Mouse (Mus musculus): ENCODE data around the gene Olfr612. TPM values are rescaled to one million over a fixed set of nuclear protein-coding genes. Genes with fewer than 3 reads are reported as not detected.

Gene Olfr612
- polyA plus RNA-seq (2017; shearing (Covaris generic)): not detected

DNA sequence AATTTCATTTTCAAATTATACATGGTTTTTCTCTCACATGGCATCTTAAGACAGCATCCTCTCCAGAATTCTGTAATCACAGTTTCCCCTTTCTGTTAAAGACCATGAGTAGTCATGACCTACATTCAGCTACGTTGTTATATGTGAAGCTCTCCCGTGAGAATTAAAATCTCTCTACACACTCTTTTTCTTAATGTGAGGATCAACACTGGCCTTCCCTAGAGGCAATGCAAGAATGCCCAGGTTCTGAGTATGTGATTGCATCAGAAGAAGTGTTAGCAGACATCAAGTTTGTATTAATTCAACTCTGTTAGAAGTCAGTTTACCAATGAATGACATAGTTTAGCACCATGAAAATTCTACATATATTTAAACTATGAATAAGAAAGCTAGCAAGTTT is at the start of gene Olfr612:
Gene Olfr612, minus strand, starts transcription at position 101 of the 400 bp plus-strand sequence.

DNA sequence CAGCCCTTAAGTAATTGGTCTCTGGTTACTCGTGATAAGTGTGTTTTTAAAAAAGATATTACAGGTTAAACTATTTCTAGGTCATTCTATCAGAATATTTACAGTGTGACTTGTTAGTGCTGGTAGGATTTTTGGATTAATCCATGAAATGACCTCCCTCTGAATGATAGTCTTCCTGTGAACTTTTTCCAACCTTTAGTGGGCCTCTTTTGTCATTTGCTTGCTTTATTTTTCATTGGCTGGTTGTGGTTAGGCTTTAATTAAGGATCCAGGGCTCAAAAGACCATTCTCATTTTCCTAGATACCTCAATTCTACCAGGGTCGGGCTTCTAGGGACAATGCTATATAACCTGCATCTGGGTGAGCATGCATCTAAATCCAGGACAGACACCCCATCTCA is 47.3 kb upstream of the Olfr612 start, which contains the start of gene Olfr618:
Gene Olfr618, plus strand, starts transcription at position 301 of the 400 bp plus-strand sequence.

DNA sequence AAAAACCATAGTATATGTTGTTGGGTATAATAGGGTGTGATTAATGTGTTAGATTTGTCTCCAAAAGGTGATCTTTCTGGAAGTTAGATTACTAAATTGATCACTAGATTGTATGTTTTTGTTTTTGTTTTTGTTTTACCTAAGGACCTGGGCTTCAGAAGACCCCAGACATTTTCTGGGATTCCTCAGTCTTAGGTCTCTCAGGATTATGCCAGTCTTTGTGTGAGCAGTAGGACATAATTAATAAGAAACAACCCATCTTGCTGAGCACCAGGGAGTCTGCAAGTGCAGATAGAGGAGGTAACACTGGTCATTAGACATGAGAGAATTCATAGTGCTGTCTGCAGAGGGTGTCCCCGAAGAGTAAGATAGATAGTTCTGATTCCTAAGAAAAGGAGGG is 30.2 kb upstream of the Olfr612 start, which contains the start of gene Olfr617:
Gene Olfr617, plus strand, starts transcription at position 301 of the 400 bp plus-strand sequence.

DNA sequence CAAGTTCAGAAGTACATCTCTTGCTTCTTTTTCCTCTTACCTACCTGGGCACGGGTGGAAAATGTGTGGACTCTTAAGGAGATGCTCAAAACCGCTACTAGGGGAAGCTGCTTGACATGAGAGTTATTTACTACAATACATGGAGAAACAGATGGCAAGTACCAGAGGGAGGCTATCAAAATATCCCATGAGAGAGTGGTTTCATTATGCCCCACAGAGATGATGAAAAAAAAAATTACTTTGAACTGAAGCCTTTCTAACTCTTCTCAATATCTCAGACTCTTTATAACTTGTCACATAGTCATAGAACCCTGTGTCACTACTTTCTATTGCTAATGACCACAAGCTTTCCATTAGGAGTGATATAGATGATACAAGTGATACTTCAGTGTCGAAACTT is 26.5 kb upstream of the Olfr612 start, which contains the start of gene Olfr616:
Gene Olfr616, minus strand, starts transcription at position 101 of the 400 bp plus-strand sequence.

DNA sequence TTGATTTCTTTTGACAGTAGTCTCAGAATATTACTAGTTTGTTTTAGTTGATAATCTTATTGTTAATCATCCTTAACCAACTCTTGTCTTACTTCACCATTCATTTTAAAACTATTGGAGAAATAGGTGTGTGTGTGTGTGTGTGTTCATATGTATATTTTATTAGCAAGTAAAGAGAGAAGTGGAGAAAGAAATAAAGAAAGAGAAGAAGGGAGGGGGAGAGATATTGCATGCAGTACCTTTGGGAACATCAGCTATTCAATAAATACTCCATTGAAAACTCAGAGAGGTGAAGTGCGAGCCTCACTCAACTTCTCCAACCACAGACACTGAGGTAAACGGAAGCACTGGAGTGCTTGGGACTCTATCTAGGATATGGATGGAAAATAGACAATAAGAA is 13.3 kb upstream of the Olfr612 start, which contains the start of gene Olfr615:
Gene Olfr615, plus strand, starts transcription at position 301 of the 400 bp plus-strand sequence.

DNA sequence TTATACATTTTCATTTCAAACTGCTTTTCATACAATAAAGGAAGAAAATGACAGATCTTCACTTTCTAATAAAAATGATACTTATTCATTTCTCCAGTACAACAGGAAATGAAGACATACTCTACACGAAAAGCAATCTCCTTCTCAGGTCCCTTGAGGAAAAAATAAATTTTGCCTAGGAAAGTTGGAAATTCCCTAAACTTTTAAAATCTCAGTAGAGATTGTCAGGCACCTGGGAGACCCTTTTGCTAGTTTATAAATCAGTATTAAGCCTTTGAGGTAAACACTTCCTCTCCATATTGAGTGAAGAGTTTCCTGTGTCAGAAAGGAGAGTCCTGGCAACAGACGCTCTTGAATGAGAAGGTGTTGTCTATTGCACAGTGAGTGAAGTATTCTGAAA is 5.3 kb upstream of the Olfr612 start, which contains the start of gene Olfr613:
Gene Olfr613, plus strand, starts transcription at position 301 of the 400 bp plus-strand sequence.

DNA sequence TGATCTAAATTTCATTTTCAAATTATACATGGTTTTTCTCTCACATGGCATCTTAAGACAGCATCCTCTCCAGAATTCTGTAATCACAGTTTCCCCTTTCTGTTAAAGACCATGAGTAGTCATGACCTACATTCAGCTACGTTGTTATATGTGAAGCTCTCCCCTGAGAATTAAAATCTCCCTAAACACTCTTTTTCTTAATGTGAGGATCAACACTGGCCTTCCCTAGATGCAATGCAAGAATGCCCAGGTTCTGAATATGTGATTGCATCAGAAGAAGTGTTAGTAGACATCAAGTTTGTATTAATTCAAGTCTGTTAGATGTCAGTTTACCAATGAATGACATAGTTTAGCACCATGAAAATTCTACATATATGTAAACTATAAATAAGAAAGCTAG is 21.8 kb downstream of the Olfr612 start, which contains the start of gene Olfr611:
Gene Olfr611, minus strand, starts transcription at position 101 of the 400 bp plus-strand sequence.

DNA sequence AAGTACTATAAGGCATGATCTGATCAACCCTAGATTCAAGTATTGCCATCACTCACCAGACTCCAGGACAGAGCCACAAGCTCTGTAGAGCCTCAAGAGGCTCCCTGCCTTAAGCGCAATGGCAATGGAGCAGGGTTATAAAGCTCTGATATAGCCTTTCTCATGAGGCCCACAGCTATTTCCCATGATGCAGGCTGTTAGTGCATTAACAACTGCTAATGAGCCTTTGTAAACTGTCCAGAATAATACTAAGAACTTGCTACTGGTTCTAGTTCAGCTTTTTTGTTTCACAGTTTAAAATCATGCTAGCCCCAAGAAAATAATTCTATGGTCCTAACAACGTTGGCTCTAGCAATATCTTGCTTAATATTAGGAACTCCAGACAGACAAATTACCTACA is 30.5 kb downstream of the Olfr612 start, which contains the start of gene Olfr610:
Gene Olfr610, minus strand, starts transcription at position 101 of the 400 bp plus-strand sequence.

DNA sequence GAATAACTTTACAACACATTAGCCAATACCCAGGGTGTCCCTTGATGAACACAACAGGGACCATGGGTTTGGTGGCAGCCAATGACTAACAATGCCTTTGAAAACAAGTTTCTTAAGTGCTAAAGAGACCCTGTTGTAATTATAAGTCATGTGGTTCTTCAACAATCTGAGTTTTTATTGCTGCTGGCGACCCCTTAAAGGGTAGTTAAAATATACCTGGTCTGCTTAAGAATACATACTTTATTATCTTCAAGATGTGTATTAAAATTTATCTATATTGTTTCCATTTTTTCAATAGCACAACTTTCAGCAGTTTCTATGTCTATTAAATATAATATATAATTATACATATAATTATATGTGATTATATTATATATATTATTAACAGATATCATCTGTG is 44.6 kb downstream of the Olfr612 start, which contains the start of gene Olfr609:
Gene Olfr609, minus strand, starts transcription at position 101 of the 400 bp plus-strand sequence.

Other genes starting within 250 kb of the Olfr612 start
- not detected for gene Olfr596, start 237.1 kb downstream of the Olfr612 start, polyA plus RNA-seq (2017; shearing (Covaris generic))
- not detected for gene Olfr597, start 226.4 kb downstream of the Olfr612 start, polyA plus RNA-seq (2017; shearing (Covaris generic))
- gene Olfr598, start 219.1 kb downstream of the Olfr612 start, polyA plus RNA-seq (2017; shearing (Covaris generic)): not detected
- gene Olfr599, start 206.8 kb downstream of the Olfr612 start, polyA plus RNA-seq (2017; shearing (Covaris generic)): not detected
- not detected for gene Olfr600, start 193.0 kb downstream of the Olfr612 start, polyA plus RNA-seq (2017; shearing (Covaris generic))
- not detected for gene Olfr601, start 180.1 kb downstream of the Olfr612 start, polyA plus RNA-seq (2017; shearing (Covaris generic))
- not detected for gene Olfr603, start 156.5 kb downstream of the Olfr612 start, polyA plus RNA-seq (2017; shearing (Covaris generic))
- gene Usp17lc, start 127.6 kb downstream of the Olfr612 start, polyA plus RNA-seq (2017; shearing (Covaris generic)): not detected
- gene Olfr605, start 97.3 kb downstream of the Olfr612 start, polyA plus RNA-seq (2017; shearing (Covaris generic)): not detected
- not detected for gene Olfr606, start 93.7 kb downstream of the Olfr612 start, polyA plus RNA-seq (2017; shearing (Covaris generic))
- 0.13 TPM for gene Olfr607, start 78.6 kb downstream of the Olfr612 start, polyA plus RNA-seq (2017; shearing (Covaris generic))
- gene Olfr608, start 72.8 kb downstream of the Olfr612 start, polyA plus RNA-seq (2017; shearing (Covaris generic)): not detected
- gene Olfr609, start 44.7 kb downstream of the Olfr612 start, polyA plus RNA-seq (2017; shearing (Covaris generic)): not detected
- gene Olfr610, start 30.6 kb downstream of the Olfr612 start, polyA plus RNA-seq (2017; shearing (Covaris generic)): not detected
- gene Olfr611, start 21.9 kb downstream of the Olfr612 start, polyA plus RNA-seq (2017; shearing (Covaris generic)): not detected
- gene Olfr613, start 5.4 kb upstream of the Olfr612 start, polyA plus RNA-seq (2017; shearing (Covaris generic)): 0.05 TPM
- gene Olfr615, start 13.4 kb upstream of the Olfr612 start, polyA plus RNA-seq (2017; shearing (Covaris generic)): not detected
- not detected for gene Olfr616, start 26.4 kb upstream of the Olfr612 start, polyA plus RNA-seq (2017; shearing (Covaris generic))
- not detected for gene Olfr617, start 30.3 kb upstream of the Olfr612 start, polyA plus RNA-seq (2017; shearing (Covaris generic))
- not detected for gene Olfr618, start 47.4 kb upstream of the Olfr612 start, polyA plus RNA-seq (2017; shearing (Covaris generic))
- gene Olfr619, start 57.9 kb upstream of the Olfr612 start, polyA plus RNA-seq (2017; shearing (Covaris generic)): not detected
- gene Olfr620, start 69.8 kb upstream of the Olfr612 start, polyA plus RNA-seq (2017; shearing (Covaris generic)): not detected
- gene Olfr622, start 100.0 kb upstream of the Olfr612 start, polyA plus RNA-seq (2017; shearing (Covaris generic)): not detected
- gene Olfr623, start 121.0 kb upstream of the Olfr612 start, polyA plus RNA-seq (2017; shearing (Covaris generic)): not detected
- gene Olfr624, start 128.5 kb upstream of the Olfr612 start, polyA plus RNA-seq (2017; shearing (Covaris generic)): not detected
- gene Olfr625-ps1, start 140.0 kb upstream of the Olfr612 start, polyA plus RNA-seq (2017; shearing (Covaris generic)): not detected
- not detected for gene Olfr243, start 172.0 kb upstream of the Olfr612 start, polyA plus RNA-seq (2017; shearing (Covaris generic))
- not detected for gene Olfr628, start 187.7 kb upstream of the Olfr612 start, polyA plus RNA-seq (2017; shearing (Covaris generic))
- gene Olfr629, start 202.2 kb upstream of the Olfr612 start, polyA plus RNA-seq (2017; shearing (Covaris generic)): not detected
- not detected for gene Olfr630, start 214.6 kb upstream of the Olfr612 start, polyA plus RNA-seq (2017; shearing (Covaris generic))
- not detected for gene Olfr69, start 228.9 kb upstream of the Olfr612 start, polyA plus RNA-seq (2017; shearing (Covaris generic))
- not detected for gene Olfr68, start 237.0 kb upstream of the Olfr612 start, polyA plus RNA-seq (2017; shearing (Covaris generic))
- not detected for gene Olfr67, start 249.1 kb upstream of the Olfr612 start, polyA plus RNA-seq (2017; shearing (Covaris generic))